Mouse (Mus musculus) limb, embryonic 15.5 days (tissue): ENCODE measurements around the gene 1110059E24Rik. TPM values are rescaled to one million over a fixed set of nuclear protein-coding genes. Genes with fewer than 3 reads are reported as not detected.
"Not testable (repeated sequence)": the region's sequence is repeated elsewhere in the genome, so short reads cannot be mapped to it uniquely, and the experiment has no call there.

Experiments
- ATAC-seq: fragments of 200-750 bp; cut with Nextera tagmentation; 2 replicates; pipeline ENCODE4 v1.8.0; 2017; ENCODE audit warnings: low read depth, moderate TSS enrichment; ENCODE audit not compliant: insufficient number of reproducible peaks, low FRiP score, low TSS enrichment
- H3K27ac ChIP-seq: fragments of 300-500 bp; sonication (generic); 2 replicates; pipeline ENCODE4 v1.5.1; 2015; ENCODE audit warnings: moderate library complexity, mild to moderate bottlenecking, inconsistent platforms
- H3K27me3 ChIP-seq: fragments of 300-500 bp; sonication (generic); 2 replicates; pipeline ENCODE4 v1.6.1; 2015; ENCODE audit warnings: inconsistent platforms
- H3K36me3 ChIP-seq: fragments of 300-500 bp; sonication (generic); 2 replicates; pipeline ENCODE4 v1.6.1; 2015; ENCODE audit warnings: inconsistent platforms
- H3K4me1 ChIP-seq: fragments of 300-500 bp; sonication (generic); 2 replicates; pipeline ENCODE4 v1.6.1; 2015; ENCODE audit warnings: inconsistent platforms
- H3K4me2 ChIP-seq: fragments of 300-500 bp; sonication (generic); 2 replicates; pipeline ENCODE4 v1.6.1; 2015; ENCODE audit warnings: mild to moderate bottlenecking, inconsistent platforms
- H3K4me3 ChIP-seq: fragments of 300-500 bp; sonication (generic); 2 replicates; pipeline ENCODE4 v1.5.1; 2015; ENCODE audit warnings: mild to moderate bottlenecking, inconsistent platforms
- H3K9ac ChIP-seq: fragments of 300-500 bp; sonication (generic); 2 replicates; pipeline ENCODE4 v1.6.1; 2015; ENCODE audit warnings: inconsistent platforms
- H3K9me3 ChIP-seq: fragments of 300-500 bp; sonication (generic); 2 replicates; pipeline ENCODE4 v1.6.1; 2016; ENCODE audit warnings: inconsistent platforms
- WGBS: fragments of 180-500 bp; shearing (Covaris S2); methylation state at CpG from one replicate; pipeline ENCODE4 v1.1.7; 2015; 5-methylcytosine and 5-hydroxymethylcytosine counted together
- polyA plus RNA-seq: library from polyadenylated mRNA; unstranded; fragments of >200 nt; fragmentation: Nextera tagmentation; extraction: Ambion mirVana; gene quantifications from 2 replicates; pipeline ENCODE4 v1.2.1, GENCODE M21; 2015

The 1110059E24Rik gene
- polyA plus RNA-seq, 1 experiment from 2014 or later: 52.2 TPM

GRCm38 (mm10) chr19:21645301-21645700, 7.5 kb downstream of the 1110059E24Rik start:
- H3K4me3 ChIP-seq: no peak overlapping the region
- no peaks in the 10 kb centered on the region for H3K9me3 ChIP-seq
- no peak overlapping the region for H3K9ac ChIP-seq
- H3K36me3 ChIP-seq: no peaks in the 10 kb centered on the region
- ATAC-seq: no peak
- no peaks in the 10 kb centered on the region for H3K4me1 ChIP-seq
- no peak overlapping the region for H3K4me2 ChIP-seq
- H3K27me3 ChIP-seq: no peaks in the 10 kb centered on the region
- WGBS: 69% methylated on average over 4 of the region's 4 CpGs
- no peak overlapping the region for H3K27ac ChIP-seq

GRCm38 (mm10) chr19:21643935-21644334, 8.8 kb downstream of the 1110059E24Rik start:
- 83% methylated on average over 1 of the region's 1 CpGs for WGBS
- no peak for ATAC-seq
- no peak overlapping the region for H3K9ac ChIP-seq
- H3K27ac ChIP-seq: no peak overlapping the region
- H3K4me2 ChIP-seq: no peak overlapping the region
- no peaks in the 10 kb centered on the region for H3K4me1 ChIP-seq
- H3K9me3 ChIP-seq: no peaks in the 10 kb centered on the region
- no peaks in the 10 kb centered on the region for H3K27me3 ChIP-seq
- H3K4me3 ChIP-seq: no peak overlapping the region
- H3K36me3 ChIP-seq: no peaks in the 10 kb centered on the region

- no peak overlapping the region for H3K27ac ChIP-seq
- ATAC-seq: no peak
- H3K27me3 ChIP-seq: no peaks in the 10 kb centered on the region
- no peaks in the 10 kb centered on the region for H3K9me3 ChIP-seq
- peaks cover 5% of the 10 kb centered on the region; the same call in 1 of the 2 replicates for H3K4me1 ChIP-seq
- H3K4me2 ChIP-seq: no peak overlapping the region
- 43% methylated on average over 7 of the region's 7 CpGs for WGBS
- no peak overlapping the region for H3K9ac ChIP-seq
- no peak overlapping the region for H3K4me3 ChIP-seq
- no peaks in the 10 kb centered on the region for H3K36me3 ChIP-seq
Observed at GRCm38 (mm10) chr19:21637672-21638071, 15.1 kb downstream of the 1110059E24Rik start.

DNA sequence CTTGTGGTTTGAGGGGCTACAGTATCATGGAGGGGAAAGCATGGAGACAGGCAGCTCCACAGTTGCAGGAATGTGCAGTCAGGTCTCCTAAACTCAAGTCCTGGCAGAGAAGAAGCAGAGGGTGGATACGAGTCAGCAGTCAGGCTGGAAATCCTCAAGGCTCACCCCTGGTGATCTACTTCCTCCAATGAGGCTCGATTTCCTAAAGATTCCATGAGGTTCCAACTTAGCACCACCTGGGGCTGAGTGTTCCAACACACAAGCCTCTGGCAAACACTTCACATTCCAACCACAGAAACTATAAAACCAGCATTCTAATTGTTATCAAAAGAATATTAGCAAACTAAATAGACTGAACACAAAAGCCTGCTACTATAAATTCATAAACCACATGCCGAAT, 15.9 kb downstream of the 1110059E24Rik start:
- H3K36me3 ChIP-seq: no peaks in the 10 kb centered on the region
- H3K27me3 ChIP-seq: no peaks in the 10 kb centered on the region
- H3K9me3 ChIP-seq: no peaks in the 10 kb centered on the region
- no peak overlapping the region for H3K27ac ChIP-seq
- H3K4me3 ChIP-seq: no peak overlapping the region
- H3K4me2 ChIP-seq: no peak overlapping the region
- ATAC-seq: no peak
- no peak overlapping the region for H3K9ac ChIP-seq
- peaks cover 5% of the 10 kb centered on the region; the same call in 1 of the 2 replicates for H3K4me1 ChIP-seq
- 35% methylated on average over 3 of the region's 3 CpGs for WGBS

GRCm38 (mm10) chr19:21635406-21635805, 17.4 kb downstream of the 1110059E24Rik start:
- WGBS: 87% methylated on average over 2 of the region's 2 CpGs
- H3K9me3 ChIP-seq: no peaks in the 10 kb centered on the region
- ATAC-seq: no peak
- no peak overlapping the region for H3K27ac ChIP-seq
- H3K4me2 ChIP-seq: no peak overlapping the region
- H3K4me3 ChIP-seq: no peak overlapping the region
- H3K27me3 ChIP-seq: no peaks in the 10 kb centered on the region
- H3K9ac ChIP-seq: no peak overlapping the region
- H3K36me3 ChIP-seq: no peaks in the 10 kb centered on the region
- H3K4me1 ChIP-seq: peaks cover 6% of the 10 kb centered on the region; the same call in 1 of the 2 replicates

- Histone ChIP-seq H3K27me3 (no peaks in the 10 kb centered on the region), H3K36me3 (no peaks in the 10 kb centered on the region), H3K9me3 (no peaks in the 10 kb centered on the region), H3K4me3 (no peak overlapping the region), H3K27ac (no peak overlapping the region), H3K9ac (no peak overlapping the region), H3K4me2 (no peak overlapping the region), H3K4me1 (peaks cover 2% of the 10 kb centered on the region)
- ATAC-seq: no peak
- WGBS: 46% methylated on average over 14 of the region's 14 CpGs
Observed at GRCm38 (mm10) chr19:21630656-21631331, 22.0 kb downstream of the 1110059E24Rik start.

GRCm38 (mm10) chr19:21629501-21629900, 23.3 kb downstream of the 1110059E24Rik start:
- no peaks in the 10 kb centered on the region for H3K36me3 ChIP-seq
- no peak overlapping the region for H3K4me2 ChIP-seq
- no peak overlapping the region for H3K27ac ChIP-seq
- WGBS: 50% methylated on average over 1 of the region's 1 CpGs
- H3K9me3 ChIP-seq: no peaks in the 10 kb centered on the region
- H3K9ac ChIP-seq: no peak overlapping the region
- peaks cover 2% of the 10 kb centered on the region for H3K4me1 ChIP-seq
- no peak overlapping the region for H3K4me3 ChIP-seq
- no peaks in the 10 kb centered on the region for H3K27me3 ChIP-seq
- ATAC-seq: no peak

DNA sequence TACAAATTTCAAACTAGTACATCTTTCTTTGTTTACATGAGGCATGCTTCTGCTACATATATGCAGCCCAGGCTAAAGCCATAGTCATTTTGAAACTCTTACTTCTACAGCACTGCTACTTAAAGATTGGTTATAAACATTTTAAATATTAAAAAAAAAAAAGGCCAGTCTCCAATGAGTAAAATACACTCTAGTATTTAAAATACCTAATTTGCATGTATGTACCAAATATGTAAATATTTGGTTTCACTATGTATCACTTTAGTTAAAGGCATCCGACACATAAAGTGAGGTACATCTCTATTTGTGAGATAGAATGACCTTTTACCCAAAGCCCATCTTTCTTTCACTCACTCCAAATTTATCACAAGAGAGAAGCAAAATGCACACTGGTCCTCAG, 23.7 kb downstream of the 1110059E24Rik start:
- Histone ChIP-seq H3K9ac (no peak overlapping the region), H3K4me2 (no peak overlapping the region), H3K4me3 (no peak overlapping the region), H3K4me1 (peaks cover 2% of the 10 kb centered on the region), H3K27ac (no peak overlapping the region), H3K9me3 (no peaks in the 10 kb centered on the region), H3K27me3 (no peaks in the 10 kb centered on the region), H3K36me3 (no peaks in the 10 kb centered on the region)
- WGBS: 90% methylated on average over 1 of the region's 1 CpGs
- ATAC-seq: no peak

- not testable (repeated sequence) for H3K27me3 ChIP-seq, H3K36me3 ChIP-seq, ATAC-seq, H3K9me3 ChIP-seq, H3K4me3 ChIP-seq, H3K27ac ChIP-seq, H3K9ac ChIP-seq, H3K4me1 ChIP-seq, H3K4me2 ChIP-seq
- 52% methylated on average over 11 of the region's 11 CpGs for WGBS
Observed at GRCm38 (mm10) chr19:21628440-21628839, 24.3 kb downstream of the 1110059E24Rik start.

GRCm38 (mm10) chr19:21626271-21626988, 26.3 kb downstream of the 1110059E24Rik start:
- Histone ChIP-seq H3K36me3 (no peaks in the 10 kb centered on the region), H3K4me3 (no peak overlapping the region), H3K9me3 (no peaks in the 10 kb centered on the region), H3K27ac (no peak overlapping the region), H3K4me2 (no peak overlapping the region), H3K27me3 (no peaks in the 10 kb centered on the region), H3K9ac (no peak overlapping the region), H3K4me1 (peaks cover 2% of the 10 kb centered on the region)
- ATAC-seq: no peak
- WGBS: 85% methylated on average over 6 of the region's 6 CpGs

DNA sequence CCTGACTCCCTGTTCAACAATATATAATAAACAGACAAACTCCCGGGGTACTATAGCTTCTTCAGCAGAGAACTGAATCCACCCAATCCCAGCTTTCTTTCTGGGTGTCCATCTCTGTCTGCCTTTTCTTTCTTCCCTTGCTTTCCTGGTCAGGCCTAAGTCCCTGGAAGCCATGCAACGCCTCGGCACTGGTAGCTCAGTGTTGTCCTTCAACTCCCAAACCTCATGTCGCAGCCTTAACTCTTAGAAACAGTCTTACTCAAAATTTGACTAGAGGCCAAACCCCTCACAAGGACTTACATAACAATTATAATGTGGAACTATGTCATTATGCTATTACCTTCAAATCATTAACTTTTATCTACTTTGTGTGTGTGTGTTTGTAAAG, 28.6 kb downstream of the 1110059E24Rik start:
- 88% methylated on average over 4 of the region's 4 CpGs for WGBS
- H3K27me3 ChIP-seq: no peaks in the 10 kb centered on the region
- ATAC-seq: no peak

GRCm38 (mm10) chr19:21623410-21624147, 29.2 kb downstream of the 1110059E24Rik start:
- H3K4me1 ChIP-seq: no peaks in the 10 kb centered on the region; the same call in 1 of the 2 replicates
- no peak overlapping the region for H3K4me3 ChIP-seq
- H3K27ac ChIP-seq: no peak overlapping the region
- H3K9ac ChIP-seq: no peak overlapping the region
- ATAC-seq: no peak
- 67% methylated on average over 3 of the region's 3 CpGs for WGBS
- H3K4me2 ChIP-seq: no peak overlapping the region
- H3K27me3 ChIP-seq: no peaks in the 10 kb centered on the region
- no peaks in the 10 kb centered on the region for H3K36me3 ChIP-seq
- no peaks in the 10 kb centered on the region for H3K9me3 ChIP-seq

More for the DNA sequence above, 28.6 kb downstream of the 1110059E24Rik start:
- Histone ChIP-seq H3K27ac (no peak overlapping the region), H3K4me2 (no peak overlapping the region), H3K4me3 (no peak overlapping the region), H3K9me3 (no peaks in the 10 kb centered on the region), H3K36me3 (no peaks in the 10 kb centered on the region), H3K4me1 (no peaks in the 10 kb centered on the region; the same call in 1 of the 2 replicates), H3K9ac (no peak overlapping the region)
